Mouse (Mus musculus) embryonic facial prominence, embryonic 12.5 days (tissue): ENCODE measurements at regions not wholly inside any gene's neighbourhood (a gene's known extent, or its start where the extent isn't known, plus 50 kb on each side); places are given as distances from the start of the nearest gene placed in this dataset.

Source experiments
- ATAC-seq: fragments of 200-750 bp; cut with Nextera tagmentation; 2 replicates; pipeline ENCODE4 v1.8.0; 2017; ENCODE audit not compliant: insufficient number of reproducible peaks, insufficient read depth, low FRiP score, low TSS enrichment
- H3K27ac ChIP-seq: fragments of 300-500 bp; sonication (generic); 2 replicates; pipeline ENCODE4 v1.5.1; 2016; ENCODE audit warnings: mild to moderate bottlenecking
- H3K27me3 ChIP-seq: fragments of 300-500 bp; sonication (generic); 2 replicates; pipeline ENCODE4 v1.6.1; 2016; ENCODE audit warnings: mild to moderate bottlenecking, moderate library complexity
- H3K36me3 ChIP-seq: fragments of 300-500 bp; sonication (generic); 2 replicates; pipeline ENCODE4 v1.6.1; 2016; ENCODE audit warnings: mild to moderate bottlenecking
- H3K4me1 ChIP-seq: fragments of 300-500 bp; sonication (generic); 2 replicates; pipeline ENCODE4 v1.6.1; 2016
- H3K4me2 ChIP-seq: fragments of 300-500 bp; sonication (generic); replicated peaks from 2 replicates; pipeline ENCODE4 v1.6.1; 2016; ENCODE audit warnings: mild to moderate bottlenecking, moderate library complexity
- H3K4me3 ChIP-seq: fragments of 300-500 bp; sonication (generic); 2 replicates; pipeline ENCODE4 v1.5.1; 2016; ENCODE audit warnings: mild to moderate bottlenecking
- H3K9ac ChIP-seq: fragments of 300-500 bp; sonication (generic); 2 replicates; pipeline ENCODE4 v1.6.1; 2016; ENCODE audit warnings: mild to moderate bottlenecking, moderate library complexity
- H3K9me3 ChIP-seq: fragments of 300-500 bp; sonication (generic); 2 replicates; pipeline ENCODE4 v1.6.1; 2016; ENCODE audit warnings: mild to moderate bottlenecking, moderate library complexity
- WGBS: fragments of 180-500 bp; shearing (Covaris S2); methylation state at CpG from one replicate; pipeline ENCODE4 v1.1.7; 2016; 5-methylcytosine and 5-hydroxymethylcytosine counted together

GRCm38 (mm10) chr16:95860810-95861209 is 129.9 kb downstream of the Psmg1 start:
- no peak overlapping the region for H3K9ac ChIP-seq
- H3K4me3 ChIP-seq: no peak overlapping the region
- no peak for ATAC-seq
- H3K4me2 ChIP-seq: no peak overlapping the region
- 87% methylated on average over 9 of the region's 9 CpGs for WGBS
- H3K9me3 ChIP-seq: no peaks in the 10 kb centered on the region
- no peaks in the 10 kb centered on the region for H3K27me3 ChIP-seq
- H3K4me1 ChIP-seq: 0 out of 2 replicates have a peak, but pooled peaks cover 5% of the 10 kb centered on the region
- no peaks in the 10 kb centered on the region for H3K36me3 ChIP-seq
- H3K27ac ChIP-seq: no peak overlapping the region

- WGBS: 80% methylated on average over 5 of the region's 5 CpGs
- H3K4me2 ChIP-seq: no peak overlapping the region
- H3K9ac ChIP-seq: no peak overlapping the region
- H3K4me1 ChIP-seq: 0 out of 2 replicates have a peak, but pooled peaks cover 5% of the 10 kb centered on the region
- H3K9me3 ChIP-seq: no peaks in the 10 kb centered on the region
- no peaks in the 10 kb centered on the region for H3K36me3 ChIP-seq
- ATAC-seq: no peak
- H3K27ac ChIP-seq: no peak overlapping the region
- H3K4me3 ChIP-seq: no peak overlapping the region
- H3K27me3 ChIP-seq: no peaks in the 10 kb centered on the region
These were observed 130.6 kb downstream of the Psmg1 start for GRCm38 (mm10) chr16:95860111-95860510.

- H3K4me2 ChIP-seq: no peak overlapping the region
- ATAC-seq: no peak
- 86% methylated on average over 3 of the region's 3 CpGs for WGBS
- H3K4me3 ChIP-seq: no peak overlapping the region
- H3K9me3 ChIP-seq: no peaks in the 10 kb centered on the region
- no peak overlapping the region for H3K9ac ChIP-seq
- no peaks in the 10 kb centered on the region for H3K27me3 ChIP-seq
- no peak overlapping the region for H3K27ac ChIP-seq
- no peaks in the 10 kb centered on the region for H3K4me1 ChIP-seq
- H3K36me3 ChIP-seq: no peaks in the 10 kb centered on the region
These were observed 133.4 kb downstream of the Psmg1 start for GRCm38 (mm10) chr16:95857403-95857802.

- H3K27me3 ChIP-seq: no peaks in the 10 kb centered on the region
- no peak overlapping the region for H3K27ac ChIP-seq
- WGBS: 60% methylated on average over 2 of the region's 2 CpGs
- no peak overlapping the region for H3K9ac ChIP-seq
- H3K4me2 ChIP-seq: no peak overlapping the region
- no peaks in the 10 kb centered on the region for H3K9me3 ChIP-seq
- no peaks in the 10 kb centered on the region for H3K4me1 ChIP-seq
- H3K4me3 ChIP-seq: no peak overlapping the region
- no peak for ATAC-seq
- no peaks in the 10 kb centered on the region for H3K36me3 ChIP-seq
These were observed 135.5 kb downstream of the Psmg1 start for GRCm38 (mm10) chr16:95855230-95855629.

- Histone ChIP-seq H3K27me3 (no peaks in the 10 kb centered on the region), H3K4me3 (no peak overlapping the region), H3K9me3 (no peaks in the 10 kb centered on the region), H3K4me1 (peaks cover 21% of the 10 kb centered on the region), H3K9ac (no peak overlapping the region), H3K27ac (no peak overlapping the region), H3K4me2 (no peak overlapping the region), H3K36me3 (no peaks in the 10 kb centered on the region)
- WGBS: 72% methylated on average over 5 of the region's 5 CpGs
- no peak for ATAC-seq
These were observed 138.9 kb downstream of the Psmg1 start for GRCm38 (mm10) chr16:95851907-95852306.

- ATAC-seq: peak; percentile 18; the same call in 1 of the 2 replicates
- H3K4me1 ChIP-seq: peaks cover 33% of the 10 kb centered on the region
These were observed 142.1 kb downstream of the Psmg1 start for GRCm38 (mm10) chr16:95848555-95849082.

GRCm38 (mm10) chr16:95847765-95848483 is 142.8 kb downstream of the Psmg1 start:
- no peak overlapping the region for H3K4me3 ChIP-seq
- peak; percentile 74 for ATAC-seq
- H3K4me2 ChIP-seq: no peak overlapping the region
- H3K4me1 ChIP-seq: peaks cover 33% of the 10 kb centered on the region
- H3K27ac ChIP-seq: peak overlapping the region; percentile 74
- H3K27me3 ChIP-seq: no peaks in the 10 kb centered on the region
- no peaks in the 10 kb centered on the region for H3K9me3 ChIP-seq
- H3K36me3 ChIP-seq: no peaks in the 10 kb centered on the region
- 24% methylated on average over 3 of the region's 3 CpGs for WGBS
- H3K9ac ChIP-seq: no peak overlapping the region

More at GRCm38 (mm10) chr16:95848555-95849082, 142.1 kb downstream of the Psmg1 start:
- Histone ChIP-seq H3K27me3 (no peaks in the 10 kb centered on the region), H3K36me3 (no peaks in the 10 kb centered on the region), H3K27ac (peak overlapping the region; percentile 74), H3K4me3 (no peak overlapping the region), H3K4me2 (no peak overlapping the region), H3K9me3 (no peaks in the 10 kb centered on the region), H3K9ac (no peak overlapping the region)
- 36% methylated on average over 6 of the region's 6 CpGs for WGBS

- H3K27ac ChIP-seq: peak overlapping the region; percentile 24; the same call in 1 of the 2 replicates
- no peaks in the 10 kb centered on the region for H3K27me3 ChIP-seq
- no peak overlapping the region for H3K4me2 ChIP-seq
- ATAC-seq: no peak
- H3K9me3 ChIP-seq: no peaks in the 10 kb centered on the region
- no peaks in the 10 kb centered on the region for H3K36me3 ChIP-seq
- peaks cover 33% of the 10 kb centered on the region for H3K4me1 ChIP-seq
- WGBS: 31% methylated on average over 10 of the region's 10 CpGs
- no peak overlapping the region for H3K4me3 ChIP-seq
- no peak overlapping the region for H3K9ac ChIP-seq
These were observed 143.5 kb downstream of the Ets2 start for GRCm38 (mm10) chr16:95845323-95845860.

- no peaks in the 10 kb centered on the region for H3K9me3 ChIP-seq
- peak overlapping the region; percentile 24; the same call in 1 of the 2 replicates for H3K27ac ChIP-seq
- peaks cover 33% of the 10 kb centered on the region for H3K4me1 ChIP-seq
- H3K4me2 ChIP-seq: no peak overlapping the region
- H3K36me3 ChIP-seq: no peaks in the 10 kb centered on the region
- WGBS: 18% methylated on average over 4 of the region's 4 CpGs
- ATAC-seq: peak; percentile 45; the same call in 1 of the 2 replicates
- no peak overlapping the region for H3K9ac ChIP-seq
- H3K4me3 ChIP-seq: no peak overlapping the region
- H3K27me3 ChIP-seq: no peaks in the 10 kb centered on the region
These were observed 142.8 kb downstream of the Ets2 start for GRCm38 (mm10) chr16:95844691-95845090.

- no peaks in the 10 kb centered on the region for H3K9me3 ChIP-seq
- H3K9ac ChIP-seq: no peak overlapping the region
- ATAC-seq: no peak
- 92% methylated on average over 3 of the region's 3 CpGs for WGBS
- H3K4me1 ChIP-seq: peaks cover 21% of the 10 kb centered on the region
- no peaks in the 10 kb centered on the region for H3K36me3 ChIP-seq
- no peak overlapping the region for H3K4me3 ChIP-seq
- H3K27me3 ChIP-seq: no peaks in the 10 kb centered on the region
- no peak overlapping the region for H3K4me2 ChIP-seq
- H3K27ac ChIP-seq: no peak overlapping the region
These were observed 140.9 kb downstream of the Ets2 start for GRCm38 (mm10) chr16:95842766-95843165.

GRCm38 (mm10) chr16:95839512-95840253 is 137.8 kb downstream of the Ets2 start:
- H3K9ac ChIP-seq: no peak overlapping the region
- peaks cover 9% of the 10 kb centered on the region; the same call in 1 of the 2 replicates for H3K4me1 ChIP-seq
- no peaks in the 10 kb centered on the region for H3K27me3 ChIP-seq
- H3K27ac ChIP-seq: no peak overlapping the region
- no peak overlapping the region for H3K4me2 ChIP-seq
- no peak overlapping the region for H3K4me3 ChIP-seq
- 77% methylated on average over 5 of the region's 5 CpGs for WGBS
- ATAC-seq: no peak
- H3K36me3 ChIP-seq: no peaks in the 10 kb centered on the region
- no peaks in the 10 kb centered on the region for H3K9me3 ChIP-seq
